Mouse (Mus musculus): ENCODE data around the gene Lrp1. TPM values are rescaled to one million over a fixed set of nuclear protein-coding genes. Genes with fewer than 3 reads are reported as not detected.
A peak's percentile ranks its signal among the peaks of the same experiment; 100 is the strongest.

Lrp1 gene
- total RNA-seq, 2 experiments from 2014 or later, result 68.8 to 73.0 TPM

DNA sequence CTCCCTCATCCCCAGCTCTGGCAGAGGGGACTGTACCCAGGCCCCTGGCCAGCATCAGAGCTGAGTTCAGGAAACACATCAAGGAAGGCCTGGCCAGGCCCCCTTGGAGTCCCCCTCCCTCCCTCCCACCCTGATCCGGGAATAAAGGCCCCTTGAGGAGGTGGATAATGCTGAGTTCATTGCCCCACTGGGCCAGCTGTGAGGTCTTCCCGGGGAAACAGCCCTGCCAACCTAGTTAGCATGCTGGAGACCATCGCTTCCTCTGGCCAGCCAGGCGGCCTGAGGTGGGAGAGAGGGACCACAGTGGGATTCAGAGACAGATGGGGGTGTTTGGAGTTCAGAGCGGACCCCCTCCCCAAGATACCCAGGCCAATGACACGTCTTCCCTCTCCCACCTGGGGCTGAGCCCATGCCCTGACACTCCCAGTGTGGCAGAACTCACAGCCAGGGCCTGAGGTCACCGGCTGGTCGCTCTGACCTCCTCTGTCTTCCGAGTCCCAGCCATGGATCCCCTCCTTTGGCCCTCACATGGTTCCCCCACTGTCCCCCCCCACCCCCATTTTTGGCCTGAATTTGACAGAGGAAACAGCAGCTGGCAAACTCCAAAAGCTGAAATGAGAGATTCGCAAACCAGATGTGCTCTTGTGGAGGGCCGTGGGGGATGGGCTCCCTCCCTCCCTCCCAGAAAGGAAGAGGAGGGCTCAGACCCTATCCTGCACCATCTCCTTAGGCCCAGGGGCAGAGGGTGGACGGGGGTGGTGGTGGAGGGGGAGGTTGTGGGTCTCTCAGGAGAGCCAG lies 6.5 kb downstream of the Lrp1 start:
- no peak for DNase-seq

DNA sequence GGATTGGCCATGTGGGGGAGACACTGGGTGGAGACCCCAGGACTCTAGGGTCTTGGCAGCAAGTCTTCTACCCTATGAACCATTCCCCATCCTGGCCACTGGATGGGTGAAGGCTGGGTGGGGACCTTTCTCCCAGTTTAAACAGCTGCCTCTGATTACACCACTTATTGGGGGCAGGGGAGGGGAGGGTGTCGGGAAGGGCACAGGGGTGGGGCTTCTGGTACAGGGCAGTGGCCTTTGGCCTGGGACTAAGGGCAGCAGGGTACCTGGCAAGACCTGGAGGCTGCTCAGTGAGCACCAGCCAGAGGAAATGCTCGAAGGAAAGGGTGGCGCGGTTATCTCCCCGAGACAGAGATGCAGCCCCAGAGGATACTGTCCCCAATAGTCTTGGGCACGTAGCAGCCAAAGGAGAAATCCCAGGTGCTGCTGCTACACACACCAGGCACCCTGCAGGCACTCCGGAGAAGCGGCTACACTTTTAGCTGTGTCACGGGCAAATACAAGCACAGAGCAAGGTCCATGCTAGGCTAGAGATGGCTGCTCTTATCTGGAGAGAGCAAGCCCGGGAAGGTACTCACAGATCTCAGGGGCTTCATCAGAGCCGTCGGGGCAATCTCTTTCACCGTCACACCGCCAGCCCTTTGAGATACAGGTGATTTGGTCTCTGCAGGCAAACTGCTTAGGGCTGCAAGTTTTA lies 8.7 kb downstream of the Lrp1 start:
- DNase-seq, result no peak

DNA sequence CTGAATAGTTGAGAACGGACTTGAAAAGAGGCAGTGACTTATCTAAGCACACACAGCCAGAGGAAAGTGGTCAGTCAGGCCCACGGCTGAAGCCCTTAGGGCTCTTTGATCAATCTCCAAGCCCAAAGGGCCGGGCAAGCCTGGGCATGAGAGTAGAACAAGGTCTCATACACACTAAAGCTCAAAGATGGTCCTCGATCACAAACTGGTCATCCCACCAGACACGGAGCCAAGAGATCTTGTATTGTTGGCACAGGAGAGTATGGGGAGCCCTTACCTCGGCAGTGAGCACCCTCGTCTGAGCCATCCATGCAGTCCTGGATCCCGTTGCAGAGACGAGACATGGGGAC lies 10.9 kb downstream of the Lrp1 start:
- DNase-seq, result no peak

DNA sequence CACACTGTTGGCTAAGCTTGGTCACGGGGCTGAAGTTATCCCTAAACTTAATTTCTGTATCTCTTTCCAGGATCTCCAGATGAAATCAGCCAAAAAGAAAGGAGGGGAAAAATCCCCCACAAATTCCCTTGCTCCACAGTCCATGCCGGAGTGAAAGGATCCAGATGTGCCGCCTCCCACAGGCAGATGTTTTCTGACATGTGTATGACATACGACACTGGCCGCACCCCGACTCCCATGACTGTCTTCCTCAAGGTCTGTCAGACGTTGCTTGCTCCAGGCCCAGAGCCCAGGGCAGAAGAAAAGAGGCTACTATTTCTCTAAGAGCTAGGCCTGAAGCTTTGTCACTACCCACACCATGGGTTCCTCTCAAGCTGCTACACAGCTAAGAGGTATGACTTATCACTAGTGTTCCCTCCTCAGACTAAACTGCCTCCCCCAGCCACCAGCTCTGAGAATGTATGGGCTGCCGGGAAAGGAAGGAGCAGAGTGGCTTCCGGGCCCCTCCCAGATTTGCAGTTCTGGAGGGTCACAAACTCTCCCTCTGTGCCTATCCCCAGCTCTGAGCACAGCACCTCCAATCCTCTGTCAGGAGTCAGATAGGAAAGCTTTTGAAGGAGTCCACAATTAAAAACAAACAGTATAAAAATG lies 11.4 kb downstream of the Lrp1 start:
- no peak for DNase-seq

DNA sequence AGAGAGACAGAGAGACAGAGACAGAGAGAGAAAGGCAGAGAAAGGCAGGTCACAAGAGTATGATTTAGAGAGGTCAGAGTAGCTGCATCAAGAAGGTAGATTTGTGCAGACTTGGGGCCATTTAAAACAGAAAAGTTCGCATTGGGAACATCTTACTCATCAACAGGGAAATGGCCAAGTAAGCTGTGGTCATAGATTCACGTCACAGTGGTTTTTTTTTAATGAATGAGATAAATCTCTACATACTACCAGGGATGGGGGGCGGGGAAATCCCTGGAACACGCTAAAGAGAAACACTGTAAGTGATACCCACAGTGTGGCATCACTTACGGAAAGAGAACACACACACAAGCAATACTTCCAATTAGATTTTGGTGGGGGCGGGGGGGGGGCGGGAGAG lies 13.9 kb downstream of the Lrp1 start:
- DNase-seq, result no peak

DNA sequence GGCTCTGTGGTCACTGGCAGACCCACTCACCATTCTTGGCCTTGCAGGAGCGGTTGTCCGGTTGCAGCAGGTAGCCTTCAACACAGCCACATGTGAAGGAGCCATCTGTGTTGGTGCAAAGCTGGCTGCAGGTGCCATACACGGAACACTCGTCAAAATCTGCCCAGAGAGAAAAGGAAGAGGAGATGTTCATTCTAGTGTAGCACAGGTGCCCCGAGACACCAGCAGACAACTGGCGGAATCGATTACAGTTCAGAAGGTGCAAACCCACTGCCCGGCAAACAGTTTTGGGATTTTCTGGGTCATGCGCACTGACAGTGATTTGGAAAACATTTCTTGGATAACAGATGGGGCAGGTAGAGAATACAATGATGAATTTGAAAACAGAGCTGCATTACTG lies 15.2 kb downstream of the Lrp1 start:
- DNase-seq, result no peak

DNA sequence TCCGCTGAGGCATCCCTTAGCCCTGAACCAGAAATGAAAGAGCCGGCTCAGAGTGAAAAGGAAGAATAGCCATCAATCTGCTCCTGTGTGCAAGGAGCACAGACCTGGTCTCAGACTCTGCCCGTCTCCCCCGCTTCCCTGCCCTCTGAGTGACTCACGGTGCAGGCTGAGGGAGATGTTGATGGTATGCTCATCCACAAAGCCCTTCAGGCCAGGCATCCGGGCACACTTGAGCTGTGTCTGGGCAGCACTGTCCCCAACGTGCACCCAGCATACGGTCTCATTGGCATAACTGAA lies 15.7 kb downstream of the Lrp1 start:
- DNase-seq, result no peak

DNA sequence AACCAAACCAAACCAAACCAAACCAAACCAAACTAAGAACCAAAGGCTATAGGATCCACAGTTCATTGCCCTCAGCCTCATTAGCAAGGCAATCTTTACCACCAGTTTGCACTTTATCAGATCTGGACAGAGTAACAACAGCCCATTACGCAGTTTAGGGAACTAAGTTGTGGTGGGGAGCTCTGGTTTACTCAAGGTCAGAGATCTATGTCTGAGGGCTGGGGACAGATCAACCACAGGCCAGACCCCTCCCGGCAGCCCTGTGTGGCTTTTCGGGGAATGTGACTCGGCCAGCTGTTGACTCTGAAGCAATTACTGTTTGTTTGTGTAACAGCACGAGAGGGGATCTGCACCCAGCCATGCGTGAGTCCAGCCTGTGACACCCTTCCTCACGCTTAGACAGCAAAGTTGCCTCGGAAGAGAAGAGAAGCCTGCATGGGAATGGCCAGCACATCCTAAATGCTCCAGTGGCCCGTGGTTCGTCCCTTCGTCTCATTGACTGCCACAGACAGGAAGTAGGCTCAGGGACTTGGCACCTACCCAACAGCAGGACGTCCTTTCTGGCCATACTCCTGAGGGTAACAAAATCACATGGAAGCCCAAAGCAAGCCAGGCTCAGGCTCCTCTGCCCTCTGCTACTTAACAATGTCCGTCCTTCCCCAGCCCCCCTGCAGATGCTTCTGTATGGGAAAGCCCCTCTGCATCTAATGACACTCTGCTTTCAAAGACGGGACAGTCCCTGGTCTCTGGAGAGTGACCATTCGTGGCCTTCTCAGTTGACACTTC lies 16.3 kb downstream of the Lrp1 start:
- DNase-seq, result peak; percentile 80

DNA sequence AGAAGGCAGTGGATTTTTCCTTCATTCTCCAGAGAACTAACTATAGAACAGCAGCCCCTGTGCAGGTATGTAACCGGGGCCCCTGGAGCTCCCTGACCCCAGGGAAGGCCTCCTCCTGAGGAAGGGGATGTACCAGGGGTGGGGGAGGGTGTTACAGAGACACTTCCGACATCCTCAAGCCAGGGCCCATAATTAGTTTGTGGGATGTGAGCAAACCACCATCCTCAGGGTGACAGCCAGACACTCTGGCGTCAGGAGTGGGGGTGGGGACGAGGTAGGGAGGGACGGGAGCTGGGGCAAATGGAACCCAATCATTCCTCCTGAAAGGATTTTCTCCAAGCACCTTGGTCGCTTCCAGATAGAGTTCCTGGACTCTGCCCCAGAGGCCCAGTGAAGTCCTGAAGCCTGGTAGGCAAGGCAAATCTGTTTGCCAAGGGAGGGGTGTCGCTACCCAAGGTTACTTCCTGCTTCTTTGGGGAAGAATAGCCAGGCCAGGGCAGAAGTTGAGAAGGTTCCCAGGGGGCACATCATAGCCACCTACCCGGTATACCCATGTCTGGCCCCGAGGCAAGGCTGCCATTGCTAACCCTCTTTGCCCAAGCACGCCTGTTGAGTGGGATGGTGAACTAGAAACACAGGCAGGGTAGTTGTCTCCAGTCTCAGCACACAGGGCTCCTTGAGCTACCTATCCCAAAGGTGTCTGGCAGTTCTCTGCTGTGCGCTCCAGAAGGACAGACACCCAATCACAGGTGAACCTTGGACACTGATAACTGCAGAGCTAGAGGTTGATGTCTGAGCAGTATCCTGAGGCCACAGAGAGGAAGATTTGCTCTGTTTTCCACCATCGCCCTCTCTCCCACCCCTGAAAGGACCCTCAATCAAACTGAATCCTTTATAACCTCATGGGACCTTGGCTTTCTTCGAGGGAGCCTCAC lies 17.2 kb downstream of the Lrp1 start:
- no peak for DNase-seq

DNA sequence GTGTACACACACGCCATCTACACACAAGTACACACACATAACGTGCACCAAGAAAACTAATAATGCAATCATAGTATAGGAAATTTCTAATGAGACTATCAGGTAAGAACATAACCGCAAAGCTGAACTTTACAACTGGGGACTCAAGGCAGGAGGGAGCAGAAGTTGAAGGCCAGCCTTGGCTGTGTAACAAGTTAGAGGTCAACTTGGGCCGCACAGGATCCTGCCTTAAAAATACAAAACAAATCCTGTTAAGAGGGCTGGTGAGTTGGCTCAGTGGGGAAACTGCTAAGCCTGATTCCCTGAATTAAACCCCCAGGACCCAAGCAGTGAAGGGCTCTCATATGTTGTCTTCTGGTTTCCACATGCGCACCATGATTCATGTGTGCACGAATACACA lies 18.8 kb downstream of the Lrp1 start:
- no peak for DNase-seq

DNA sequence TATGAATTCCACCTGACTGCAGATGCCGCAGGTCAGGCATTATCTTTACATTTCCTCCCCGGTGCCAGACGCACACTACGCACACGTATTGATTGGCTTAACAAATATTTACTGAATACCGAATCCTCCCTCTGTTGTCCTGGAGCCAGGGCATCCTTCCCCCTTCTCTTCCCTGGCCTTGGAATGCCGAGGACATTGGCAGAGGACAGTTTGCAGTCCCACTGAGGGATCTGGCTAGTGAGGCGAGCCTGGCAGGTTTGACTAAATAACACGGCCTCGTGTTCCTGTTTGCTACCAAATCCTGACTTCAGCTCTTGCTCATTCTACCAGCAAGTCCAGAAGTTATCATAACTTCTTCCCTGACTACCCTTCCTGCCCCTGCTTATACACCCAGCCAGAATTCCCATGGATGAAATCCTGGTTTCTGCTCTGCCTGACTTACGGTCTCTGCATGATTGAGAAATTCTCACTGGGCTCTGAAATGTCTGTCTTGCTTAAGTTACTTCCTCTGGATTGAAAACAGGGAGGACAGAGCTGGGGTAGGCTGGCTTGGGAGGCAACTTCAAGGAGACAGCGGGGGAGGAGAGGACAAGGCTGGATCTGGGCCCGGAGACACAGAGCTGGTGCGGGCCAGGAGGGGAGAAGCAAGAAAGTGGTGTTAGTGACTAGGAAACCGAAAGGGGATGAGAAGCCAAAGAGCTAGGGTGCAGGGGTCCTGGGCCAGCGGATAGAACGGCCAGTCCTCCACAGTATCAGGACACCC lies 21.0 kb downstream of the Lrp1 start:
- DNase-seq, result peak; percentile 72

DNA sequence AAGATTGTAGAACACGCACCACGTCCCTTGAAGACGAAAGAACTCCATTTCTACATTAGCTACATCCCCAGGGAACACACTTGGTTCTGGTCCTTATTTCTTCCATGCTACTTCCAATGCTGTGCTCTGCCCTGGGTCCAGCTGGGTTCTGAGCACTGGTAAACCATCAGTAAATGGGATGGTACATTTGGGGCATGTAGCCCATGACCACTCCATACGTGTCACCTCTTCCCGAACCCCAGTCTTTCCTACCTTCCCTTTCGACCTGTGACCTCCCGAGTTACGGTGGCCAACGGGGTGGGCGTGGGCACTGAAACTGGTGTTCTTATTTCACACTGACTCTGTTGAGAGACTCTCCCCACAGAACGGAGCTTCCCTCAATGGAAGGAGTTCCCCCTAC lies 21.7 kb downstream of the Lrp1 start:
- DNase-seq, result no peak

DNA sequence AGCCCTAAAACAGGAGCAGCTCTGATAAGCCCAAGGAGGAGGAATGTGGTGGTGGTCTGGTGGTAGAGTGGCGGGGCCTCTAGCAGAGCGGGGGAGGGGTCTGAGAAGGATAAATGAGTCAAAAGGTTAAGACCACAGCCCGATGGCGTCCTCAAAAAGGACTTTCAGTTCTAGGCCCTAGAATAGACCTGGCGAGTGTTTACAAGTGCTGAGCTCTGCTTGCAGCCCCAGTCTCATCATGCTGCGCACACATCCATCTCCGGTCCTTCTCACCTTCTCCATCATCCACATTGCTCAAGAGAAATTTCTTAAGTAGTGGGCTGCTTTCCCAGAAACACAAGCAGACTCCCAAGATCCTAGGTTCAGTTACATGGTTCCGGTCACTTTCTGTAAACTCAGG lies 22.3 kb downstream of the Lrp1 start:
- DNase-seq, result no peak

DNA sequence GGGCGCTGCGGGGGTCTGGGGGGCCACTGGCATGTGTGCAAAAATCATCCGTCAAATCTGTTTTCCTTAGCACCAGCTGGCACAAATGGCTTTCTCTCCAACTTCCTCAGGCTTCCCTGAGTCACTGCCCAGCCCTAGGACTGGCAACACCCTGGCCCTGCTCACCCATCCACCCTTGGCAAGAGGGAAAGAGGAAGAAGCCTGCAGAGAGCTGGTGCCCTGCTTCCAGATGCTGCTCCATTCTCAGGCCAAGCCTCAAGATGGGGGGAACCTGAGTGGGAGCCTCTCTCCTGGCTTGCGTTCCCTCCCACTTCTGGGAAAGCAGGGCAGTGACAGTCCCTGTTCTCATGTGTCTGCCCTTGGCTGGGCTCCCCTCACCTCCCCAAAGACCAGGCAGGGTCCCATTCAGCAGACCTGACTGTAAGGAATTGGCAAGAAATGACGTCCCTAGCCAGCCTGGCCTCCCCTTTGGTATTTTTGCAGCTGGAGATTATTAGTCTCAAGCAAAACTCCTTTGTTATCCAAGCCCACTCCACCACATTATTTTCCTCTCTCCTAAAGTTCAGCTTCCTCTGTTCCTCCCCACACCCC lies 23.5 kb downstream of the Lrp1 start:
- no peak for DNase-seq

DNA sequence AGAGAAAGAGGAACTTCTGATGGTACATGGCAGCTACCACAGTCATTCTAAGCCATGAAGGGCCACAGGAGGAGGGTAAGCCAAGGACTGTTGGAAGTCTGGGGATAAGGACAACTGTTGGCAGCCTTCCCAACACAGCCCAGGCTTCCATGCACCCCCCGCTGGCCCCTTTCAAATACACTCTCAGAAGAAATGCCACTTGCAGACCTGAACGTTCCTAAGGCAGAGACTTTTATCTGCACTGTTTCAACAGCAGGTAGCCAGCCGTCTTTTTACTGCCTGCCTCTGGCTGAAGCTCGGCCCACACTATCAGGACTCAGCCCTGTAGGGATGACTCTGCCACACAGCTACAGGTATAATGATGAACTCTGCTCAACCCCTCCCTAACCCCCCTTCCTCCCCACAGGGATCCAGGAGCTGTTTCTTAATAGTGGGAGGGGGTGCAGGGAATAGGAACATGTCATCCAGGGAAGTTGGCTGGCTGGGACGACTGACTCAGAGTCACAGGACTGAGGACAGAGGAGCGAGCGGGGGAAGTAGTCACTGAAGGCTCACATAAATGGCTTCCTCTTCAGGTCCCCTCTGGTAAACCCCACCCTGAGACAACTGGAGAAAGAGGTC lies 24.5 kb downstream of the Lrp1 start:
- DNase-seq, result peak; percentile 56

DNA sequence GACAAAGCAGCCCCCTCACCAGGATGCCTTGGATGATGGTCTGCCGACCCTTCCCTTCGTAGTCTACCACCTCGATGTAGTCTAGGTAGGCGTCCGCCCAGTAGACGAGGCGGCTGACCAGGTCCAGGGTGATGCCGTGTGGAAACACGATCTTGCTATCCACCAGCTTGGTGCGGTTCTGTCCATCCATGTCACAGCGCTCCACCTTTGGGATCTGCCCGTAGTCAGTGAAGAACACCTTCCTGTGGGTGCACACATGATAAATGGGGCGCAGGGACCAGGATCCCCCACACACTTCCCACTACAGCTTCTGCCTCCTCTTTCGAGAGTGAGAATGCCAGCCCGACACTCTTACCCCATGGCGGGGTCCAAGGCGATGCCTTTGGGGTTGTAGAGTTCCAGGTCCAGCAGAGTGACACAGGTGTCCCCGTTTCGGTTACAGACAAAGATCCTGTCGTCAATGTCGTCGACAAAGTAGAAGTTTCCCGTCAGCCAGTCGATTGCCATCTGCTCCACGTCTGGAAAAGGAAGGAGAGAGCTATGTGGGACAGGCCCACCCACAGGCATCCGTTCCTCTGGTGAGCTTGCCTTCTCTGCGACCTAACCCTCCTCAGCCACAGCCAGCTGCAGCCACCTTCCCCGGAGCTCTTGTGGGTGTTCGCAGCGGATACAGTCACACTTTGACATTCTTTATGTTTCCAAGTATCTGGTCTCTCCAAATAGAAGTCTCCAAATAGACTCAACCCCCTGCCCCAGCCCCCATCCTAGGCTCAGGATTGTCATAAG lies 25.8 kb downstream of the Lrp1 start:
- no peak for DNase-seq

DNA sequence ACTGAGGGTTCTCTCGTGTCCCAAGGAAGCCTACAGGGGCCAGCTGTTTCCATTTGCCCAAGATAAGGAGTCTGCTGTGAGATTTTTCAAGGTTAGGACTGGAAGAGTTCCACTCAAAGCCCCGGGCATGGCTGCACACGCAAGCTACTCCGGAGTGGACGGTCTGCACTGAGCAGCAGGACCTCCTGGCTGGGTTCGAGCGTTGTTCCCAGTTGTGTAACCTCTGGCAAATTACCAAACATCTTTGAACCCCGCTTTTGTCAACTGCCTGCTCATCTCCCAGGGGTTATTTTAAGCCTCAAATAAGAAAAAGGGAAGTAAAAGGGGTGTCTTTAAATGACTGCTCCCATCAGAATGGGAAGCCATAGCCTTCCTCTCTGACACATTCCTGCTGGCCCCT lies 26.5 kb downstream of the Lrp1 start:
- no peak for DNase-seq

DNA sequence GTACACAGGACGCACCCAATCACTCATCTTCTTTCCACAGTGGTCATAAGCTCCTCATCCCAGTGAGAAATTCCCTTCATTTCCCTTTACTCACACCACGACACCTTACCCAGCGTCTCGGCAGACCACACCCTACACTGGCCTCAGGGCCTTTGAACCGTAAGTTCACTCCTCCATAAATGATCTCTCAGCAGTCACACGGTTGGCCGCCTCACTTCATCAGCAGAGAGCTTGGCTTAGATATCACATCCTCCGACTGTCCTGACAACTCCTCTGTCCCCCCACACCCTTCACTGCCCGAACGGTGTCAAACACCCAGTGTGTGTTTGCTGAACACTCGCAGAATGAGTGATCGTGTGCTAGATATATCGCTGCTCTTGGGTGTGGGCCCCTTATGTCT lies 28.1 kb downstream of the Lrp1 start:
- no peak for DNase-seq

DNA sequence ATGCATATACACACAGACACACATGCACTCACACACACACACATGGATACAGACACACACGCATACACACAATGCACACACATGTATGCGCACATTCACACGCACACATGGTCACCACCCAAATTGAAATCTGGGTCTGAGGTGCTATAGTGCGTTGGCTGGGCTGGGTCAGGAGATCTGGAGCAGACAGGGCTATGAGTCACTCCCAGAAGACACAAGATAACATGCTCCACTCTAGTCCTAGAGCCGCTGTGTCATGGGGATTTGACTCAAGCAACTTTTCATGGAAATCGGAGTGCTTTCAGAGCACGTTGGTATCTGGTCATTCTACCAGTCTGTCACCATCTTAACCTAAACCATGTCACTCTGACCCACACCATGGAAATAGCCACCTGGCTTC lies 28.5 kb downstream of the Lrp1 start:
- no peak for DNase-seq

DNA sequence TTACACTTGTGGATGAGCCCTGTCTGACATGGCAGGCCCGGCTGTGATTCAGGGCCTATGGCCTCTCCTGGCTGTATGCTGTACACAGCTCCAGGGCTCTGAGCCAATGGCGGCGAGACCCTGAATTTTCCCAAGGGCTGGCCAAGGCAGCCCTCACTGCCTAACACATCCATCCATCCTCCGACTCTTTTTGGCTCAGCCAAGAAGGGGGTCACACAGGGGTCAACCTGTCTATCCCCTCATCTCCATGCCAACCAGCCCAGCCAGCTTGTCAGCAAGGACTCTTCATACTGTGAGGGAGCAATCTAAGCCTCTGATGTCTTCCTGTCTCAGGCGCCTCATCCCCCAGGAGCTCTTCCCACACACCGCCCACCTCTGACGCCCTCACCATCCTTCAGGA lies 29.4 kb downstream of the Lrp1 start:
- peak; percentile 61 for DNase-seq

Data from heart, postnatal 4 days (tissue).